Mouse (Mus musculus) heart, postnatal 14 days (tissue): Measurements from ENCODE around the gene Cadm1. TPM values are rescaled to one million over a fixed set of nuclear protein-coding genes. Genes with fewer than 3 reads are reported as not detected.

Source experiments
- DNase-seq, 2 experiments: peaks; one replicate each; pipeline ENCODE4 v3.0.0; 2021 to 2022
- intact Hi-C: fragments of 180-260 bp; cut with DNase I; formaldehyde crosslinking; loops from one replicate; pipeline ENCODE4 v1.15.1; 2025
- long read RNA-seq, 2 experiments: library from polyadenylated mRNA; stranded (forward); transcript quantifications; one replicate each; pipeline ENCODE4 v2.0.0; 2021
- total RNA-seq, 2 experiments: library from RNA; stranded (reverse); gene quantifications; 2 replicates each; pipeline ENCODE4 v1.2.3; 2021

Gene Cadm1
- total RNA-seq: 1 to 10 TPM; 2.1 to 2.5 TPM
- long read RNA-seq, experiment 1, partial matches to known transcripts: 3 of 4 reads
- long read RNA-seq, experiment 1, other reads (novel, unspliced or antisense): 1 of 4 reads
- long read RNA-seq, experiment 2, partial matches to known transcripts: 3 of 3 reads
- long read RNA-seq, experiment 2, other reads (novel, unspliced or antisense): 0 of 3 reads

DNA sequence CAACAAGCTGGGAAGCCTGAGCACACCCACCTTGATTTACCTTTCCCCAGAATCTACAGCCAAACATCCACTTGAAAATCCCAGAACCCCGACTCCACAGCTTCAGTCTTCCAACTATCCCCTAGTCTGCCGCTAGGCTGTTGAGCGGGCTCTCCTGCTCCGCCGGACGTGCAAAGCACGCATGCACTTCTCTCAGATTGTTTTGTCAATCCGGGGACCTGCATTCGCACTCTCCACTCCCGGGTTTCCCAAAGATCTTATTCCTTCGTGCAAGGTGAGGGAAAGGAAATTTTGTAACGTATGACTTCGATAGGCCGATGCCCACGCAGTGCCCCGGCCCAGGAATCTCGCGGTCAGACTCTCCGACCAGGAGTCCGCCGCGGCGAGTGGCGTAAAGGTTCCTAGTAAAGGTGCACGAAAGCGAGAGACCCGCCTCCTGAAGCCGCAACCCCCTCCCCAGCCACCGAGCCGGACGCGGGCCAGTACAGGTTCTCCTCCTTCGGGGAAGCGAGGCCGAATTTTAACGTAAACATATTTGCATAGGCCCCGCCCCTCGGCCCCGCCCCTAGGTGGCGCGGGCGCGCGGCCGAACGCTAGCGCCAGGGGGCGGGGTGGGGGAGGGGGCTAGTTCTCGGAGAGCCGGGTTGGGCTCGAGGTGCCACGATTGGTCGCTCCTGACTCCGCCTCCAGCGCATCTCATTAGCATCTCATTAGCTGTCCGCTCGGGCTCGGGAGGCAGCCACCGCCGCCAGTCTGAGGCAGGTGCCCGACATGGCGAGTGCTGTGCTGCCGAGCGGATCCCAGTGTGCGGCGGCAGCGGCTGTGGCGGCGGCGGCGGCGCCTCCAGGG lies at the start of gene Cadm1:
Cadm1 (plus strand) TSS at position 572 of the 849 bp plus-strand sequence.
- intact Hi-C loops: loop anchor here (2.0 to 5.0 kb wide), 2 partner anchors 108 to 167 kb away; no protein-coding TSS in a partner anchor
- peak; percentile 90 to 92 for DNase-seq

GRCm38 (mm10) chr9:47484506-47484905 lies 45.5 kb upstream of the Cadm1 start:
- DNase-seq: no peak
- intact Hi-C loops: no loop called here

DNA sequence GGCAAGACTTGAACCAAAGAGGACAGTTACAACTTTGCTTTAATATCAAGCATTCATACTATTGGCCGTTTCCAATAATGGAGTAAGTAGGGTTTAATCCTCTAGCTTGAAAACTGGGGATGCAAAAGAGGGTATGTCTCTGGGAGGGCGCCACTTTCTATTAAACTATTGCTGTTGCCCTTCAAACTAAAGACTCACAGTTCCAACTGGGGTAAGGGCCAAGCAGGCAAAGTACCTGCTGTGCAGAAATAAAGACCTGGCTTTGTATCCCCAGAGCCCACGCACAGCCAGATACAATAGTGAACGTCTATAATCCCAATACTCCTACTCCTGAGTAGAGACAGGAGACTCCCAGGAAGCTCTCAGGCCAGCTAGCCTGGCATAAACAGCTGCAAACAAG lies 44.8 kb upstream of the Cadm1 start:
- no peak for DNase-seq
- intact Hi-C loops: no loop called here

DNA sequence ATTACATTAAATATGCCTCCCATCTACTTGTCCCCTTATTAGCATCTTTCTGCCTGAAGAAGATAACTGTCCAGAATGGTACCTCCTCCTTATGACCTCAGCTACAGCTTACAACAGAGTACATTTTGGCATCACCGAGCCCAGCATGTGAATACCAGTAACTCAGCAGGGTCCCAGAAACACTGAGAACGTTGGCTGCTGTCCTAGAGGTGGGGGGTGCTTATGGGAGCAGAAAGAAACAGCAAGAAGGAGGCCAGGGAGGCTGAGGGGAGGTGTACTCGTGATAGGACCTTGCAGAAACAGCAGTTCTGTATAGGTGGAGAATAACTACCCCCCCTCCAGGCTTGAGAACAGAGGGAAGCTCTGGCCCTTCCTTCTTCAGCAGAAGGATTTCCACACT lies 30.2 kb upstream of the Cadm1 start:
- intact Hi-C loops: no loop called here
- no peak for DNase-seq

DNA sequence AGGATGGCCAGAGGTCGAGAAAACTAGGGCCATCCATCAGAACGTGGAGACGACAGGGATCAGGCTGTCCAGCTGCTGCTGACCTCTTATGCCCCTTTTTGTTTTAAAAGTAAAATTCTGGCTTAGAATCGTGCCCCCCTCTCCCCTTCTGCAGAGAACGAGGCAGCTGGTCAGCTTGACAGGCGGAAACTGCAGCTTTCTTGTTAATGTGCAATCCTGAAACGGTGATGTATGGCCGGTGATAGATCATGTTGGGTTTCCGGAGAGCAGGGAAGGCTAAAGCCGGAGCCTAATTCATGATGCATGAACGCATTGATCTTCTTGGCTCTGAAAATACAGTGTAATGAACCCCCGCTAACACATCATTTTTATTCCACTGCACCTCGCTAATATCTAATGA lies 24.0 kb upstream of the Cadm1 start:
- DNase-seq: no peak
- intact Hi-C loops: no loop called here

- DNase-seq: no peak
- intact Hi-C loops: no loop called here
Measured at GRCm38 (mm10) chr9:47506876-47507275, 23.1 kb upstream of the Cadm1 start.

- intact Hi-C loops: no loop called here
- no peak for DNase-seq
Measured at GRCm38 (mm10) chr9:47508109-47508508, 21.9 kb upstream of the Cadm1 start.

DNA sequence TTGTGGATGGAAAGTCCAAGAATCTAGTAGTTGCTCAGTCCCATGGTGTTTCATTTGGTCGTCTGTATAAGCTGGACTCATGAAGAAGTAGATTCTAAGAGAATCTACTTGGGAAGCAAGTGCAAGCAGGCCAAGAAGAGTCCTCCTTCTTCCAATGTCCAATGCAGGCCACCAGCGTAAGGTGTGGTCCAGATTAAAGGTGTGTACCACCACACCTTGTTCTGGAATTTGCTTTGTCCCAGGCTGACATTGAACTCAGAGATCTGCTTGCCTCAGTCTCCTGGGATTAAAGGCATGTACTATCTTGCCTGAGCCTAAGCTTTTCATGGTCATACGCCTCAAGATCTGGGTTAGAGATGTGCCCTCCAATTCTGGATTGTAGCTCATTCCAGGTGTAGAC lies 17.5 kb upstream of the Cadm1 start:
- DNase-seq: no peak
- intact Hi-C loops: no loop called here

GRCm38 (mm10) chr9:47514318-47514717 lies 15.7 kb upstream of the Cadm1 start:
- no peak for DNase-seq
- intact Hi-C loops: no loop called here

DNA sequence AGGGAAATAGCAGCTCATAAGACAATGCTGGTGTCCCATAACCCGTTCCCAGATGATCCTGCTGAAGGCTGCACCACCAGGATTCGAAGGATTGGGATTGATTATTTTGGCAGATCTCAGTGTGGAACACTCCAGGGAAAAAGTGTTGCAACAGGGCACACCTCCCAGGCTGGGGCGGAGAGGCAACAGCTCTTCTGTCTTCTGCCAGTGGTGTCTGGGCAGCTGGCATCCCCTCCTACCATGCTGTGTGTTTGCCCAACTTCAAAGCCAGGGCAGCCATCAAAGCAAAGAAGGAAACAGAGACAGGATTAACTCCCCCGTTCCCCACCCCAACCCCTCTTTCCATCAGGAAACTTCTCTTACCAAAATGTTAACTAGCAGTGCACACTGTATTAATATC lies 13.7 kb upstream of the Cadm1 start:
- intact Hi-C loops: no loop called here
- no peak for DNase-seq

- intact Hi-C loops: loop anchor here (5.0 kb wide), 1 partner anchor 105 kb away; no protein-coding TSS in a partner anchor
- no peak for DNase-seq
Measured at GRCm38 (mm10) chr9:47527290-47527689, 2.7 kb upstream of the Cadm1 start.

- no peak for DNase-seq
- intact Hi-C loops: loop anchor here (5.0 kb wide), 1 partner anchor 105 kb away; no protein-coding TSS in a partner anchor
Measured at GRCm38 (mm10) chr9:47527741-47528140, 2.2 kb upstream of the Cadm1 start.

GRCm38 (mm10) chr9:47529182-47529581 lies 791 bp upstream of the Cadm1 start:
- intact Hi-C loops: loop anchor here (5.0 kb wide), 1 partner anchor 107 kb away; no protein-coding TSS in a partner anchor
- no peak for DNase-seq

- intact Hi-C loops: loop anchor here (2.0 kb wide), 1 partner anchor 166 kb away; no protein-coding TSS in a partner anchor
- no peak for DNase-seq
Measured at GRCm38 (mm10) chr9:47530544-47530921, 560 bp downstream of the Cadm1 start.

GRCm38 (mm10) chr9:47530922-47531850 lies 1.2 kb downstream of the Cadm1 start:
- intact Hi-C loops: loop anchor here (2.0 kb wide), 1 partner anchor 166 kb away; no protein-coding TSS in a partner anchor
- DNase-seq: peak; percentile 60 to 67

DNA sequence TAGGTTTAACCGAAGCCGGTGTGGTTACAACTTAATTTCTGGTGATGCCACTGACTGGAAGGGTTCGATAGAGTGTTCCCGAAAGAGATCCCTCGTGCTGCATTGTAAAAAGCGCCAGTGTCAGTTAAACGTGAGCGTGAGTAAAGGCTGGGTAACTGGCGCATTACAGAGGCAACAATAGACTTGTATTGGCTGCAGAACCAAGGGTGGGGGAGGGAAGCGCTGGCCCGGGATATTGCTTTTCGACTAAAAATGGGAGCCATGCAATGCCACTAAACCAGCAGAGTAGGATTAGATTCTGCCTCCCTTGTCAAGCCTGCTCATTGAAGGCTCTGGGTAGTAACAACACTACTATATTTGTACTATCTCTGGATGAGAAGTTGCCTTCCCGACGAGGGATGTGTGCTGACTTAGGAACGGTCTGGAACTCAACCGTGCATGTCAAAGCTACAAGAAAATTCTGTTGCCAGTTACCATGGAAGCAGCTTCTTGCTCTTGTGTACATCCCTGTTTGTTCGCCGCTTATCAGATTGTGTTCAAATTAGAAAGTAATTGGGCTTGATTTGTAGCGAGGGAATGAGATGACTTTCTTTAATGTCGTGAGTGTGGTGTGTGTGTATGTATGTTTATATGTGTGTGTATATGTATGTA lies 2.4 kb downstream of the Cadm1 start:
- intact Hi-C loops: no loop called here
- peak in 1 of 2 experiments; percentile 5 for DNase-seq

- intact Hi-C loops: no loop called here
- DNase-seq: no peak
Measured at GRCm38 (mm10) chr9:47533461-47533860, 3.5 kb downstream of the Cadm1 start.

DNA sequence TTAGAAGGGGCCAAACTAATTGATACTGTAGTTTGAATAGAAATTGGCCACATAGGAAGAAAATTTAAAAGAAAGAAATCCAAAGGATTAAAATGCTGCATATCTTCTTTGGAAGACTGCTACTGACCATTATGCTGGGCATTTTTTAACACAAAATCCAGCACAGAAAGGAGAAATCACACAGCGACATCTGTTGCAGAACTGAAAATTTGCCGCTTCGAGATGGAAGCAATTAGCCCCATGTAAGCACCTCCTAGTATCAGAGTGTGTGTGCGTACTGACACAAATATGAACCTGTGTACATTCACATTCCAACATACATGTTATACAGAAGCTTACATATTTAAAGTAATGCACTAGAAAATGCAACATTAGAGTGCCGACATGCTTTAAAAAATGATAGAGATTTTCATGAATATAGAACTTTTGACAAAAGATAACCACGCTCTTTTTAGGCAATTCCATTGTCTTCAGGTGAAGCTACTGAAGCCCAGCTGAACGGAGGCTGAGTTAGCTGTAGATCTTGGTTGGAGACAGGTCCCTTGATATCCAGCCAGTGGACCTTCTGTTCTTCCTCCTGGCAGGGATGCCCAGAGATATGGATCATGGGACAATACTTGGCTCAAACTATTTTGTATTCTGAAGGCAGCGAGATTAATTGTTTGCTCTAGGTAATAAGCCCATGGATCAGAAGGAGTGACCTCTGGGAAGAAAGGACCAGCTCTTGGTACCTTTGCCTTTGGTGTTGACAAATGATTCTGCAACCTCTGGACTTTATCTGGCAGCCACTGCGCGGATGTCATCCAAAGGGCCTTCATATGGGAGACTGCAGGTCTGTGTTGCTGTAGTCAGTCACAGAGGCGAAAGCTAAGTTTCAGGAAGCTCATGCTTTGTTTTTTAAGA lies 4.9 kb downstream of the Cadm1 start:
- intact Hi-C loops: no loop called here
- DNase-seq: no peak

- no peak for DNase-seq
- intact Hi-C loops: no loop called here
Measured at GRCm38 (mm10) chr9:47545245-47545644, 15.3 kb downstream of the Cadm1 start.
